Mouse (Mus musculus): Measurements from ENCODE around the gene Gemin5. TPM values are rescaled to one million over a fixed set of nuclear protein-coding genes. Genes with fewer than 3 reads are reported as not detected.
"Not testable (repeated sequence)": the region's sequence is repeated elsewhere in the genome, so short reads cannot be mapped to it uniquely, and the experiment has no call there.

The Gemin5 gene
- polyA plus RNA-seq, 1 experiment from 2014 or later: 29.7 TPM

DNA sequence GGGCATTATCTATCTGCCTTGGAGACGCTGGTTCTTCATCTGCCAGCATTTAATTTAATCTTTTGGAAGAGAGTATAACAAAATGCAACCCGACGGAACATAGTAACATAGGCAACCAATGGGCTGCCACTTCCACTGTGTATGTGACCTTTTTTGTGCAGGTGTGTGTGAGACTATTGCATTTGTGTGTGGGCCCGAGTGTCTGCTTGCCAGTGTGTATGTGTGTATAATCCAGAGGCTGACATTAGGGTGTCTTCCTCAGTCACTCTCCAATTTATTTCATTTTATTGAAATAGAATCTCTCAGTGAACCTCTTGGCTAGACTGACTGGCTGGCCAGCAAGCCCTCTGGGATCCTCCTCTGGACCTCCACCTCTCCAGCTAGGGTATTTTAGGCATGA lies 31.9 kb upstream of the Gemin5 start:
- no peaks in the 10 kb centered on the region for H3K9me3 ChIP-seq
- ATAC-seq (ENCODE audit: insufficient number of reproducible peaks, insufficient read depth, low FRiP score, low TSS enrichment, low read depth): no peak
- H3K4me1 ChIP-seq (replicated peaks): no peaks in the 10 kb centered on the region
- H3K27me3 ChIP-seq: no peaks in the 10 kb centered on the region
- H3K36me3 ChIP-seq: no peaks in the 10 kb centered on the region
- no peak overlapping the region for H3K9ac ChIP-seq (replicated peaks)
- no peak overlapping the region for H3K4me2 ChIP-seq
- H3K27ac ChIP-seq: no peak overlapping the region
- WGBS: 90% methylated on average over 4 of the region's 4 CpGs
- no peak overlapping the region for H3K4me3 ChIP-seq (replicated peaks)

GRCm38 (mm10) chr11:58199229-58200037 lies 31.1 kb upstream of the Gemin5 start, which contains the start of the genes Igtp and Irgm2:
TSS of gene Igtp (plus strand) at chr11:58199556.
TSS of gene Irgm2 (plus strand) at chr11:58199618.
- not testable (repeated sequence) for H3K4me1 ChIP-seq (replicated peaks); H3K36me3 ChIP-seq; H3K27ac ChIP-seq; H3K27me3 ChIP-seq; H3K9me3 ChIP-seq; ATAC-seq (ENCODE audit: insufficient number of reproducible peaks, insufficient read depth, low FRiP score, low TSS enrichment, low read depth)
- H3K4me2 ChIP-seq: peak within 1 kb of the TSS; percentile 73
- H3K9ac ChIP-seq (replicated peaks): peak within 1 kb of the TSS; percentile 56
- 11% methylated on average over 14 of the region's 15 CpGs for WGBS
- H3K4me3 ChIP-seq (replicated peaks): peak within 1 kb of the TSS; percentile 55

GRCm38 (mm10) chr11:58198663-58199062 lies 30.3 kb upstream of the Gemin5 start:
- peak overlapping the region; percentile 55 for H3K4me3 ChIP-seq (replicated peaks)

GRCm38 (mm10) chr11:58193860-58194520 lies 25.7 kb upstream of the Gemin5 start:
- Histone ChIP-seq H3K4me2 (no peak overlapping the region), H3K4me3 (replicated peaks) (no peak overlapping the region), H3K9ac (replicated peaks) (no peak overlapping the region), H3K27me3 (no peaks in the 10 kb centered on the region), H3K9me3 (no peaks in the 10 kb centered on the region), H3K36me3 (no peaks in the 10 kb centered on the region), H3K27ac (no peak overlapping the region), H3K4me1 (replicated peaks) (no peaks in the 10 kb centered on the region)
- no peak for ATAC-seq (ENCODE audit: insufficient number of reproducible peaks, insufficient read depth, low FRiP score, low TSS enrichment, low read depth)
- 66% methylated on average over 4 of the region's 4 CpGs for WGBS

More at GRCm38 (mm10) chr11:58198663-58199062, 30.3 kb upstream of the Gemin5 start:
- Histone ChIP-seq H3K9me3 (no peaks in the 10 kb centered on the region), H3K27me3 (no peaks in the 10 kb centered on the region), H3K36me3 (no peaks in the 10 kb centered on the region), H3K27ac (no peak overlapping the region), H3K4me2 (peak overlapping the region; percentile 73), H3K9ac (replicated peaks) (no peak overlapping the region), H3K4me1 (replicated peaks) (no peaks in the 10 kb centered on the region)
- ATAC-seq (ENCODE audit: insufficient number of reproducible peaks, insufficient read depth, low FRiP score, low TSS enrichment, low read depth): no peak
- WGBS: 77% methylated on average over 4 of the region's 4 CpGs

GRCm38 (mm10) chr11:58193326-58193725 lies 25.0 kb upstream of the Gemin5 start:
- Histone ChIP-seq H3K36me3 (no peaks in the 10 kb centered on the region), H3K9ac (replicated peaks) (no peak overlapping the region), H3K4me3 (replicated peaks) (no peak overlapping the region), H3K27ac (no peak overlapping the region), H3K4me2 (no peak overlapping the region), H3K9me3 (no peaks in the 10 kb centered on the region), H3K27me3 (no peaks in the 10 kb centered on the region), H3K4me1 (replicated peaks) (no peaks in the 10 kb centered on the region)
- ATAC-seq (ENCODE audit: insufficient number of reproducible peaks, insufficient read depth, low FRiP score, low TSS enrichment, low read depth): no peak
- 70% methylated on average over 3 of the region's 3 CpGs for WGBS

DNA sequence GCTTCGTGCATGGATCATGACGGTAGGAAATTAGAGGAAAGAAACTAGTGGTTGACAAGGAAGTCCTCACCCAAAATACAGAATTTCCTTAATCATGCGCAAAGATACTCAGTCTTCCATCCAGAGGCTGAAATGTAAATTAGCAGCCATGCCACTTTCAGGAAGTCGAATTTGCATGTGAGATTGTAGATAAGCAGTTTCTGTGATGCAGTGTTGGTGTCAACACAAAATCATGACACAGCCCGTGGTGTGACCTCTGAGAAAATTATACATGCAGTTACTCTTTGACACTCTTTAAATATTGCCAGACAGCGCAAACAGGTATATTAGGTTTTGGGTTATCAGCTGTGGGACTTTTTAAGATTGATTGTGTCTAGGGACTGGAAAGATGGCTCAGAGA lies 21.3 kb upstream of the Gemin5 start:
- H3K9ac ChIP-seq (replicated peaks): no peak overlapping the region
- H3K4me2 ChIP-seq: no peak overlapping the region
- ATAC-seq (ENCODE audit: insufficient number of reproducible peaks, insufficient read depth, low FRiP score, low TSS enrichment, low read depth): no peak
- no peak overlapping the region for H3K27ac ChIP-seq
- no peaks in the 10 kb centered on the region for H3K27me3 ChIP-seq
- no peaks in the 10 kb centered on the region for H3K9me3 ChIP-seq
- no peaks in the 10 kb centered on the region for H3K4me1 ChIP-seq (replicated peaks)
- WGBS: 92% methylated on average over 6 of the region's 6 CpGs
- no peaks in the 10 kb centered on the region for H3K36me3 ChIP-seq
- no peak overlapping the region for H3K4me3 ChIP-seq (replicated peaks)

DNA sequence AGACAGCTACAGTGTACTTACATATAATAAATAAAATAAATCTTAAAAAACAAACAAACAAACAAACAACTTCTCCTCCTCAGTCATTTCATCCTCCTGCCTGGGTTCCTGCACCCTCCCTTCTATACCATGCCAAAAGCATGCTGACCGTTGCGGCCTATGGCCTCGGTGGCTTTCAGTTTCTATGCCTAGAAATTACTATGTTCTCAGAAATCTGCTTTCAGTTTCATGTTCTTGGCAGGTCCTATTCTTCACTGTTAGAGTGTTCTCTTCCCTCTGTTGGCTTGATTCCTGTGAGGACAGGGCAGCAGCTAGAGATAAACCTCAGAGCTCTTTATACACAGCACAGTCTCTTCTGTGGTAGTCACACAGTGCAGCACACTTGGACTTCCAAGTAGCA lies 15.2 kb upstream of the Gemin5 start:
- no peak overlapping the region for H3K27ac ChIP-seq
- H3K4me1 ChIP-seq (replicated peaks): no peaks in the 10 kb centered on the region
- no peak for ATAC-seq (ENCODE audit: insufficient number of reproducible peaks, insufficient read depth, low FRiP score, low TSS enrichment, low read depth)
- no peak overlapping the region for H3K9ac ChIP-seq (replicated peaks)
- H3K4me2 ChIP-seq: no peak overlapping the region
- WGBS: 91% methylated on average over 3 of the region's 3 CpGs
- peaks cover 19% of the 10 kb centered on the region for H3K36me3 ChIP-seq
- no peaks in the 10 kb centered on the region for H3K9me3 ChIP-seq
- H3K27me3 ChIP-seq: no peaks in the 10 kb centered on the region
- no peak overlapping the region for H3K4me3 ChIP-seq (replicated peaks)

DNA sequence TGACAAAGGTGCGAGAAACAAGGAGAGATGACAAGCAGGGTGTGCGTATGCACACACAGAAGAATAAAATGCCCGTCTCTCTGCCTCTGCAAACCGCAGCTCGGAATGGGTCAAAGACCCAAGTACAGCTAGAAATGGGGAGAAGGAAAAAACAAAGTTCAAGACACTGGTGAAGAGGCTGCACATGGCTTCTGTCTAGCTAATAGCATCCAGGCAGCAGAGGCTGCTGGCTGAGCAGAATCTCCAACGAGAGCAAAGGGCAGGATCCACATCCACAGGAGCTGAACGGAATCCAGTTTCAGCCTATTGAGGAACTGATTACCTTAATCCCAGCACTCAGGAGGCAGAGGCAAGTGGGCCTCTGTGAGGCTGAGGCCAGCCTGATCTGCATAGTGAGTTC lies 12.4 kb upstream of the Gemin5 start:
- Histone ChIP-seq H3K9ac (replicated peaks) (no peak overlapping the region), H3K36me3 (peaks cover 47% of the 10 kb centered on the region), H3K27ac (no peak overlapping the region), H3K4me1 (replicated peaks) (no peaks in the 10 kb centered on the region), H3K9me3 (no peaks in the 10 kb centered on the region), H3K4me3 (replicated peaks) (no peak overlapping the region), H3K27me3 (no peaks in the 10 kb centered on the region), H3K4me2 (no peak overlapping the region)
- WGBS: 91% methylated on average over 7 of the region's 7 CpGs
- no peak for ATAC-seq (ENCODE audit: insufficient number of reproducible peaks, insufficient read depth, low FRiP score, low TSS enrichment, low read depth)

GRCm38 (mm10) chr11:58179986-58180385 lies 11.6 kb upstream of the Gemin5 start:
- ATAC-seq (ENCODE audit: insufficient number of reproducible peaks, insufficient read depth, low FRiP score, low TSS enrichment, low read depth); H3K4me1 ChIP-seq (replicated peaks); H3K4me3 ChIP-seq (replicated peaks); H3K9ac ChIP-seq (replicated peaks); H3K27ac ChIP-seq; H3K4me2 ChIP-seq; H3K9me3 ChIP-seq; H3K27me3 ChIP-seq: not testable (repeated sequence)
- WGBS: 93% methylated on average over 6 of the region's 6 CpGs
- H3K36me3 ChIP-seq: peaks cover 54% of the 10 kb centered on the region

DNA sequence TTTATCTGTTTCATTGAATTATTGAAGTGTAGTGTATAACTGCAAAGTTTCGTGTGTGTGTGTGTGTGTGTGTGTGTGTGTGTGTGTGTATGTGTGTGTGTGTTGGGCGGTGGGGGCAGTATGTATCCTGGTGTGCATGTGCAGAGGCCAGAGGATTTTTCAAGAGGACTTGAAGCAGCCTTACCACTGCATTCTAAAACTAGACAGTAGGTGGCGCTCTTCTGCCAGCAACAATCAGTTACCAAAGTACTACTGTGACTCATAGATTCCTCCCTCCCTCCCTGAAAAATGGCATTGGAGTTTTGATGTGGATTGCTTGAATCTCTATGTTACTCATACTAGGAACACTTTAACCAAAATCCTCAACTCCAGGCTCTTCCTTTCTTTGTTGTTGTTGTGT lies 11.2 kb upstream of the Gemin5 start:
- H3K27ac ChIP-seq: no peak overlapping the region
- ATAC-seq (ENCODE audit: insufficient number of reproducible peaks, insufficient read depth, low FRiP score, low TSS enrichment, low read depth): no peak
- WGBS: 28% methylated on average over 3 of the region's 3 CpGs

GRCm38 (mm10) chr11:58171459-58172091 lies 3.2 kb upstream of the Gemin5 start, which contains the start of gene Mrpl22:
TSS of gene Mrpl22 (plus strand) at chr11:58171661.
- peaks cover 38% of the 10 kb centered on the region for H3K36me3 ChIP-seq
- H3K9me3 ChIP-seq: no peaks in the 10 kb centered on the region
- WGBS: under 1% methylated on average over 34 of the region's 34 CpGs
- peak within 1 kb of the TSS; percentile 70 for H3K4me3 ChIP-seq (replicated peaks)
- peak; percentile 60 for ATAC-seq (ENCODE audit: insufficient number of reproducible peaks, insufficient read depth, low FRiP score, low TSS enrichment, low read depth)
- H3K27me3 ChIP-seq: no peaks in the 10 kb centered on the region
- peak within 1 kb of the TSS; percentile 41; the same call in 1 of the 2 replicates for H3K27ac ChIP-seq
- H3K9ac ChIP-seq (replicated peaks): peak within 1 kb of the TSS; percentile 76
- H3K4me2 ChIP-seq: peak within 1 kb of the TSS; percentile 93
- peaks cover 22% of the 10 kb centered on the region for H3K4me1 ChIP-seq (replicated peaks)

More for the DNA sequence above, 11.2 kb upstream of the Gemin5 start:
- no peak overlapping the region for H3K4me2 ChIP-seq
- H3K9ac ChIP-seq (replicated peaks): no peak overlapping the region
- H3K36me3 ChIP-seq: peaks cover 59% of the 10 kb centered on the region
- no peak overlapping the region for H3K4me3 ChIP-seq (replicated peaks)
- H3K27me3 ChIP-seq: no peaks in the 10 kb centered on the region
- no peaks in the 10 kb centered on the region for H3K9me3 ChIP-seq
- no peaks in the 10 kb centered on the region for H3K4me1 ChIP-seq (replicated peaks)

Measured in limb, embryonic 12.5 days (tissue).